Mouse (Mus musculus): Measurements from ENCODE around the gene Ptprf. TPM values are rescaled to one million over a fixed set of nuclear protein-coding genes. Genes with fewer than 3 reads are reported as not detected.

Ptprf gene
- 100 to 1,000 TPM; 168 to 174 TPM for total RNA-seq (2021)
- long read RNA-seq, experiment 1, partial matches to known transcripts = 15 of 32 reads
- long read RNA-seq, experiment 1, other reads (novel, unspliced or antisense) = 17 of 32 reads
- long read RNA-seq, experiment 2, partial matches to known transcripts = 21 of 31 reads
- long read RNA-seq, experiment 2, other reads (novel, unspliced or antisense) = 10 of 31 reads

DNA sequence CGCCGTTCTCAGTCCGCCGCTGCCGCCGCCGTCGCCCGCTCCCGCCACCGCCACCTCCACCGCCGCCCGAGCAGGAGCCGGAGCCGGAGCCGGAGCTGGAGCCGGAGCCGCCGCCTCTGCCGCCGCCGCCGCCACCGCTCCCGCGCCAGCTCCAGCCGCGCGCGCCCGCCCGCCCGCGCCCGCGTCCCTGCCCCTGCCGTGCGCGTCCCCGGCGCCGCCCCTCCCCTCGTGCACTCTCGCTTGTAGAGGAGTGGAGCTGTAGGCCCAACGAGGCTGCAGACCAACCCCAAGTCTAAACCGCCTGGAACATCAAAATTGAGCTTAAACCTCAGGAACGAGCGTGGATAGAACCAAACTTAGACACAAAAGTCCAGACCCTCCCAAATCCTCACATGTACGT is at the start of gene Ptprf:
Ptprf (minus strand) TSS at position 175 of the 400 bp plus-strand sequence.
- intact Hi-C loops (cut with DNase I) = loop anchor here (10.0 kb wide), 1 partner anchor 346 kb away; no protein-coding TSS in a partner anchor
- peak; percentile 61 to 83 for DNase-seq (ENCODE audit: low spot score in 2 of 2)

DNA sequence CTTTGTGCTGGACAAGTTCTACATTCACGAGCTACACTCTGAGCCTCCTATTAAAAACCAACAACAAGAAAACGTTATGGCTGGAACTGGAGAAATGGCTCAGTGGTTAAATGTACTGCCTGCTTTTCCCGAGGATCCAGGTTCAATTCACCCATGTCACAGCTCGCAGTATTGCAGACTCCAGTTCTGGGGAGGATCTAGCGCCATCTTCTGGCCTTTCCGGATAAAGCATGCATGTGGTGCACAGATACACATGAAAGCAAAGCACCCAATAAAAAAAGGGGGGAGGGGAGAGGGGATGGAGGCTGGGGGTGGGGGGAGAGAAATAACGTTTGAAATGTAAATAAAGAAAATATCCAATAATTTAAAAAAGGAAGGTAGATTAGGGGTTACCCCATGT is 45.5 kb upstream of the Ptprf start:
- intact Hi-C loops (cut with DNase I) = no loop called here
- DNase-seq (ENCODE audit: low spot score in 2 of 2) = peak; percentile 78 to 83

DNA sequence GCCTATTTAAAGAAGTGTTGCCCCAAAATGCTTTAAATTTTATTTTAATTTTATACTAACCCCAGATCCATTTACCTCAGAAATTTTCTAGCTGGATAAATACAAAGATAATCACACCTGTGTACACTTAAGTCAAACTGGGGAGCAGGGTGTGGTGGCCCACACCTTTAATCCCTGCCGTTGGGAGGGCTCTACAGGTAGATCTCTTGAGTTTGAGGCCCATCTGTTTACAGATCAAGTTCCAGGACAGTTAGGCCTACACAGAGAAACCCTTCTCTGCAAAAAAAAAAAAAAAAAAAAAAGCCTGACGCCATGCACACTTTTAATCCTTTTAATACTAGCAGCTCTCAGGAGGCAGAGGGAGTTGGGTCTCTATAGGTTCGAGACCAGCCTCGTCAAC is 44.8 kb upstream of the Ptprf start:
- intact Hi-C loops (cut with DNase I) = no loop called here
- no peak for DNase-seq (ENCODE audit: low spot score in 2 of 2)

GRCm38 (mm10) chr4:118331777-118332176 is 40.6 kb upstream of the Ptprf start:
- DNase-seq (ENCODE audit: low spot score in 2 of 2) = no peak
- intact Hi-C loops (cut with DNase I) = no loop called here

DNA sequence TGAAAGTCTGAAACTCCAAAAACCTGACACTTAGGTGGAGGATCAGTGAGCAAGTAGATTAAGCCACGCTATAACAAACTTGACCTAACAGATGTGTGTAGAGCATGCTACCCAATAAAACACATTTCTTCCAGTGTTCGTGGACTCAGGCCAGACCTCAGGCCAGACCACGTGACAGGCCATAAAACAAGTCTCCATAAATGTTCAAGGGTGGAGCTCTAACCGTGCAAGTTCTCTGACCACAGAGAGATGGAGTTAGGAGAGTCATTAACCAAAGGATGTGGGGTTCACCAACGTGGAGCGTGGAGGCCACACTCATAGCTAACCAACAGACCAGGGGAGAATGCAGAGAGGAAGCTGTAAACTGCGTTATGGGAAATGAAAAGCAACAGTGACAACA is 35.3 kb upstream of the Ptprf start:
- no peak for DNase-seq (ENCODE audit: low spot score in 2 of 2)
- intact Hi-C loops (cut with DNase I) = no loop called here

GRCm38 (mm10) chr4:118320636-118321035 is 29.4 kb upstream of the Ptprf start:
- no peak for DNase-seq (ENCODE audit: low spot score in 2 of 2)
- intact Hi-C loops (cut with DNase I) = no loop called here

- peak in 1 of 2 experiments; percentile 43 for DNase-seq (ENCODE audit: low spot score in 2 of 2)
- intact Hi-C loops (cut with DNase I) = no loop called here
Observed at GRCm38 (mm10) chr4:118319706-118320344, 28.6 kb upstream of the Ptprf start.

DNA sequence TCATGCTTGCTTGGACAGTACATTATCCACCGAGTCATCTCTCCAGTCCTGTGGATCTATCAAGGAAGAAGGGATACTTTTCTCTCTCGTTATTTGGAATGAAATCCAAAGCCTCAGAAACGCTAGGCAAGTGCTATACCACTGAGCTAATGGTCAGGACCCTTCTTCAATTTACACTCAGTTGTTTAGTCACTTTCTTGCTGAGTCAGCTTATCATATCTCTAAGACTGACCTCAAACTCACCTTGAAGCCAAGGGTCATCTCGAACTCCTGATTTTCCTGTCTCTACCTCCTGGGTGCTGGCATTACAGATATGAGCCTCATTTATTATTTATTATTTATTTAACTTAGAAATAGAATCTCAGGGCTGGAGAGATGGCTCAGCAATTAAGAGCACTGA is 25.5 kb upstream of the Ptprf start:
- no peak for DNase-seq (ENCODE audit: low spot score in 2 of 2)
- intact Hi-C loops (cut with DNase I) = no loop called here

DNA sequence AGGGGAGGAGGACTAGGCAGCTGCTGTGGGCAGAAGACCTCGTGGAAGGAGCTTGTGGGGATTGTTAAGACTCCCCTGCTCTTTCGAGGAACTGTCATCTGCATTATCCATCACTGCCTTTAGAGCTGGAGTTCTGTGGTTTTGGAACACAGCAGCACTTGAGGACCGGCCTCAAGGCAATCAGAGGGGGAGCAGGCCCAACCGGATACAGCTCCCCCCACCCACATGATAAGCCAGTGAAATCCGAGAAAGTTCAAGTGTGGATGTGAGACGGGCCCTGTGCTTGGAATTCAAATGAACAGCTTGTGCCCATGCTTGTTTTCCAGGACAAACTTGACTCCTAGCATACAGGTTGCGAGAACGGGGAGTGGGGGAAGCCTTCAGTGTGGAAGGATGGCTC is 24.1 kb upstream of the Ptprf start:
- intact Hi-C loops (cut with DNase I) = no loop called here
- DNase-seq (ENCODE audit: low spot score in 2 of 2) = no peak

DNA sequence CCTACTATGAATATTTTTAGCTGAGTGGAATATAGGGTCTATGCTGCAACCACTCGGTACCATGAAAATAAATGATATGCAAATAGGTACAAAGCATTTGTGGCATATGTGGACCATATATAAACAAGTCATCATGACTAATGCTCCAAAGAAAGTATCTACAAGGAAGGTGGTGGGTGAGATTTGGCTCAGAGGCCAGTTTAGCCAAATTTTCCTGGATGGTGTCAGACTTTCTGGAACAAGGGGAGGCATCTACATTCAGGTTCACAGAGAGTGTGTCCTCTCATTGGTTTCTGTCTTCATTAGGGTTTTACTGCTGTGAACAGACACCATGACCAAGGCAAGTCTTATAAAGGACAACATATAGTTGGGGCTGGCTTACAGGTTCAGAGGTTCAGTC is 19.3 kb upstream of the Ptprf start:
- intact Hi-C loops (cut with DNase I) = no loop called here

DNA sequence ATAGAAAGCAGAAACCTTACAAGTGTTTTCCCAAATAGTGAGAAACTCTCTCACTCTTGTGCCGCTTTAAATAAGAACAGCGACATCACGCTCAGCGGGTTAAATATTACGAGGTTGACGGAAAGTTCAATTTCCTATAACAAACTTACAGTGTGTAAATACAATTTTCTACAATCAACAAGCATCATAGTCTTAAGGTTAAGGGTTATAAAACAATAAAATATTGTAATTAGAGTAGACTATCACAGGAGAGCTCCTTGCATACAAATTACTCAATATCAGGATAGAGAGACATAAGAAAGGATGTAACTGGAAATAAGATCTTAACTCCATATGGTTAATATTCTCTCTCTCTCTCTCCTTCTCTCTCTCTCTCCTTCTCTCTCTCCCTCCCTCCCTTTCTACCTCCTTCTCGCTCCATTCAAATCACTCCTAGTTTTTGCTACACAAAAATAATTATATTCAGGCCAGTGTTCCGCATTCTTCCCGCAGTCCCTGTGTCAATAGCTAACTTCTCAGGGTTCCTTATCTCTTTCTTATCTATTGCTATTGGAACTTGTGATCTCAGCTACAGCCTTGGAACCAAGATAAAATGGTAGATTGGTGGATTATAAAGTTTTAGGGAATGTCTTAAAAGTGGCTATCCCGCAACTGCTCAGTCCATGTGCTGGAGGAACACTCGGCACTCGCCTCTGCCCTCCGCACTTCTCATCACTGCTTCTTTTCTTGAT is 16.5 kb upstream of the Ptprf start:
- DNase-seq (ENCODE audit: low spot score in 2 of 2) = no peak
- intact Hi-C loops (cut with DNase I) = no loop called here

More for the DNA sequence above, 19.3 kb upstream of the Ptprf start:
- no peak for DNase-seq (ENCODE audit: low spot score in 2 of 2)

DNA sequence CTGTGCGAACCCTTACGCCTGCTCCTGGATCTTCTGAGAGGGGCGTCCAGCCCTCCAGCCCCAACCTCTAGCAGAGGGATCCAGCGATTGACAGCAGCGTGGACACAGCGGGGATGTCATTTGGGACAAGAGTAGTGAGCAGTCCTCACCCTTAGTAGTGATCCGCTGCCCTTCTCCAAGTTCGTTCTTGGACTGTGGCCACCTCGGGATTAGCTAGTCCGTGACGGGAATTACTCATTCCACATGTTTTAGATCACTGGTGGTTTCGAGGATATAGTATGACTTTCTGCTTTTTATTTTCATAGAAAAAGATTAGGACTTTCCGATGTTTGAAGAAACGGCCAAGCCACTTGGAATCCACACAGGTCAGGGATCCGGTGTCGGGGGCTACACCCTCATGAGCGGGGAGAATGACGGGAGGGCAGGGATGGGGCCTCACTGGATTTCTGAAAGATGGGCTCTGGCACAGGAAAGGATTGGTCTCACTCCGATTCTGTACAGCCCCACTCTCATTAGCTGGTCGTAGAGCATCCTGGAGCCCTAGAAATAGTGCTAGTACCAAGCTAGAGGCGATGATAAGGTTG is 15.0 kb upstream of the Ptprf start:
- no peak for DNase-seq (ENCODE audit: low spot score in 2 of 2)
- intact Hi-C loops (cut with DNase I) = no loop called here

DNA sequence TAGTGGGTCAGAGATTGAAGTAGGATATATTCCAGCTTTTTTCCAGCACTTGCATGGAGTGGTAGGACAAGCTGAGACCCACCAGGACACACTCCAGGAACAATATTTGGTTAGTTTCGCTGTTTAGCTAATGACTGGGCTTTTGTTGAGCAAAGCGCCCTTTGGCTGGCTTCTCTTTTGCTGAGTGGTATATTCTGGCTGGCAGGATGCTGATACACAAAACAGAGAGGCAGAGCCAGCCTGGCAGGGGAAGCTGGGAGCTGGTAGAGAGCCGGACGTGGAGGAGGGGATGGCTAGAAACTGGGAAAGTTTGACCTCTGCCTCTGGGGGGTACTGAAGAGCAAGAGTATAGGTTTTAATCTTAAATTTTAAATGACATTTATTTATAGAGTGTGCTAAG is 13.8 kb upstream of the Ptprf start:
- intact Hi-C loops (cut with DNase I) = no loop called here
- DNase-seq (ENCODE audit: low spot score in 2 of 2) = no peak

- no peak for DNase-seq (ENCODE audit: low spot score in 2 of 2)
- intact Hi-C loops (cut with DNase I) = loop anchor here (10.0 kb wide), 1 partner anchor 353 kb away; no protein-coding TSS in a partner anchor
Observed at GRCm38 (mm10) chr4:118297844-118298243, 6.6 kb upstream of the Ptprf start.

- intact Hi-C loops (cut with DNase I) = loop anchor here (10.0 kb wide), 1 partner anchor 351 kb away; no protein-coding TSS in a partner anchor
- no peak for DNase-seq (ENCODE audit: low spot score in 2 of 2)
Observed at GRCm38 (mm10) chr4:118295651-118296561, 4.7 kb upstream of the Ptprf start.

DNA sequence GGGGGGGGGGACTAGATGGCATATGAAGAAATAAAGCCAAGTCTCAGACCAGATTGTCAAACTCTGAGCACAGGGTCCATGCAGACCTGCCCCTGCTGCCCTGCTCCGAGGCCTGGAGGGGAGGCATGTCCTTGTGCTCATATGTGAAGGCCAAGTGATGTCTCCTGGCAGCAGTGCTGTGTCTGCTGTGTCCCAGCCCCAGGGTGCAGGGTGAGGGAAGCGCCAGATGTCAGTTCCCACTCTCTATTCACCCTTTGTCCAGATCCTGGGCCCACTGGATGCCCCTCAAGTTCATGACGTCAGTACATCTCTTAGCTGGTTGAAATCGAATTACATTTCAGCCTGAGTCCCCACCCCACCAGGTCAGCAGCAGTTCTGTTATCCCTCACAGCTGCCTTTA is 3.6 kb upstream of the Ptprf start:
- DNase-seq (ENCODE audit: low spot score in 2 of 2) = no peak
- intact Hi-C loops (cut with DNase I) = loop anchor here (10.0 kb wide), 1 partner anchor 350 kb away; no protein-coding TSS in a partner anchor

GRCm38 (mm10) chr4:118292741-118293306 is 1.6 kb upstream of the Ptprf start:
- intact Hi-C loops (cut with DNase I) = loop anchor here (1.0 to 10.0 kb wide), 3 partner anchors 77 to 348 kb away; no protein-coding TSS in a partner anchor
- DNase-seq (ENCODE audit: low spot score in 2 of 2) = peak; percentile 79 to 83

- intact Hi-C loops (cut with DNase I) = loop anchor here (10.0 kb wide), 1 partner anchor 346 kb away; no protein-coding TSS in a partner anchor
- DNase-seq (ENCODE audit: low spot score in 2 of 2) = peak in 1 of 2 experiments; percentile 31
Observed at GRCm38 (mm10) chr4:118290416-118291030, 682 bp downstream of the Ptprf start.

All from left cerebral cortex, postnatal 14 days (tissue).